Mouse (Mus musculus) monocyte, adult 2 months (primary cell): ENCODE results near the gene Ap5z1.

Experiments used
- DNase-seq, 2 experiments: peaks; one replicate each; pipeline ENCODE4 v3.0.0; 2022; ENCODE audit warnings: low spot score in 2 of 2, low read depth in 1 of 2

Ap5z1 gene

GRCm38 (mm10) chr5:142469796-142470195 is 6.1 kb downstream of the Ap5z1 start:
- no peak for DNase-seq

GRCm38 (mm10) chr5:142473696-142474095 is 10.0 kb downstream of the Ap5z1 start:
- no peak for DNase-seq

- DNase-seq: no peak
Observed at GRCm38 (mm10) chr5:142475669-142476068, 11.9 kb downstream of the Ap5z1 start.

- DNase-seq: no peak
Observed at GRCm38 (mm10) chr5:142477346-142477745, 13.6 kb downstream of the Ap5z1 start.

- no peak for DNase-seq
Observed at GRCm38 (mm10) chr5:142477866-142478615, 14.3 kb downstream of the Ap5z1 start.

- peak in 1 of 2 experiments; percentile 55 for DNase-seq
Observed at GRCm38 (mm10) chr5:142478829-142479435, 15.2 kb downstream of the Ap5z1 start.

GRCm38 (mm10) chr5:142482512-142482911 is 18.8 kb downstream of the Ap5z1 start:
- DNase-seq: no peak

- DNase-seq: no peak
Observed at GRCm38 (mm10) chr5:142483581-142483980, 19.8 kb downstream of the Ap5z1 start.

GRCm38 (mm10) chr5:142486654-142487053 is 22.9 kb downstream of the Ap5z1 start:
- DNase-seq: no peak

GRCm38 (mm10) chr5:142489955-142490707 is 26.4 kb downstream of the Ap5z1 start:
- no peak for DNase-seq

GRCm38 (mm10) chr5:142493307-142493706 is 29.6 kb downstream of the Ap5z1 start:
- DNase-seq: no peak

- no peak for DNase-seq
Observed at GRCm38 (mm10) chr5:142495321-142496096, 31.8 kb downstream of the Ap5z1 start.

GRCm38 (mm10) chr5:142498964-142499363 is 35.2 kb downstream of the Ap5z1 start:
- no peak for DNase-seq

- DNase-seq: no peak
Observed at GRCm38 (mm10) chr5:142500918-142501317, 37.2 kb downstream of the Ap5z1 start.

GRCm38 (mm10) chr5:142502414-142502813 is 38.7 kb downstream of the Ap5z1 start:
- DNase-seq: peak in 1 of 2 experiments; percentile 6

GRCm38 (mm10) chr5:142504175-142504574 is 40.4 kb downstream of the Ap5z1 start:
- DNase-seq: no peak

- no peak for DNase-seq
Observed at GRCm38 (mm10) chr5:142505695-142506423, 42.1 kb downstream of the Ap5z1 start.

- no peak for DNase-seq
Observed at GRCm38 (mm10) chr5:142509141-142510060, 45.7 kb downstream of the Ap5z1 start.

GRCm38 (mm10) chr5:142510061-142510414 is 46.3 kb downstream of the Ap5z1 start:
- DNase-seq: no peak

GRCm38 (mm10) chr5:142512112-142512511 is 48.4 kb downstream of the Ap5z1 start:
- no peak for DNase-seq
